Mouse (Mus musculus): Measurements from ENCODE around the gene Utp15. TPM values are rescaled to one million over a fixed set of nuclear protein-coding genes. Genes with fewer than 3 reads are reported as not detected.
A peak's percentile ranks its signal among the peaks of the same experiment; 100 is the strongest.

The Utp15 gene
- total and polyA plus RNA-seq, 3 experiments: 40.3 to 60.8 TPM; not detected in 1

DNA sequence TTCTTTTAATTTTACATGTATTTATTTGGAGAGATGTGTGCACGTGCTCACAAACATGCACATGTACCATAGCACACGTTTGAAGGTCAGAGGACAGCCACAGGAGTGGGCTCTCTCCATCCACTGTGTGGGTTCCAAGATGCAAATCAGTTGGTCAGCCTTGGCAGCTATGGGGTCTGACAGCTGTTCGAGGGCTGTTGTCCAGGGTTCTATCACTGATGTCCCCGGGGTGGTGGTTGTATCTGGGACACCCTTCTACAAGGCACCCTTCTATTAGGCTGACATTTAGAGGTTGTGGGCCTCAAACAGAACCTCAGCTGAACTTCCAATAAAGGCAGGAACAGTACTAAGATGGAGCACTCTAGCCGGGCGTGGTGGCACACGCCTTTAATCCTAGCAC, 13.4 kb upstream of the Utp15 start:
- H3K27ac ChIP-seq (ENCODE audit: control insufficient read depth, low read depth, low read length): peak overlapping the region; percentile 84
- H3K4me1 ChIP-seq (ENCODE audit: control insufficient read depth in 1 of 2, insufficient read depth in 2 of 2, low read length in 2 of 2): peaks cover 23 to 31% of the 10 kb centered on the region in 2 experiments
- H3K36me3 ChIP-seq (ENCODE audit: control insufficient read depth in 1 of 2, insufficient read depth in 2 of 2, low read length in 2 of 2): peaks cover 6 to 35% of the 10 kb centered on the region in 2 experiments
- no peak overlapping the region for H3K9ac ChIP-seq (ENCODE audit: control insufficient read depth, low read depth, low read length, poor library complexity, severe bottlenecking)
- H3K4me3 ChIP-seq (ENCODE audit: control insufficient read depth in 1 of 2, insufficient read depth in 1 of 2, low read depth in 2 of 2, low read length in 2 of 2): no peak overlapping the region
- H3K9me3 ChIP-seq (replicated peaks; ENCODE audit: insufficient read depth, low read length): no peaks in the 10 kb centered on the region
- H3K27me3 ChIP-seq (ENCODE audit: control insufficient read depth in 1 of 2, insufficient read depth in 2 of 2, low read length in 2 of 2): no peaks in the 10 kb centered on the region
- no peak for DNase-seq (ENCODE audit: low read depth, low spot score)
- H3K79me2 ChIP-seq (ENCODE audit: control insufficient read depth, insufficient read depth, low read length, poor library complexity): no peaks in the 10 kb centered on the region
- TF ChIP-seq ELF1 (IDR thresholded peaks at IDR 0.05; ENCODE audit: low read depth, low read length) (no peak), CHD1 (IDR thresholded peaks at IDR 0.05; ENCODE audit: low read depth, low read length) (no peak), TCF12 (IDR thresholded peaks at IDR 0.05; ENCODE audit: low read depth, low read length) (no peak), TAL1 (IDR thresholded peaks at IDR 0.05; ENCODE audit: low read length) (no peak), MYC (IDR thresholded peaks at IDR 0.05; ENCODE audit: low read depth, low read length) (no peak), E2F4 (IDR thresholded peaks at IDR 0.05; ENCODE audit: borderline replicate concordance, low read depth, low read length) (no peak), NRF1 (IDR thresholded peaks at IDR 0.05; ENCODE audit: insufficient read depth, low read depth, low read length, poor library complexity, severe bottlenecking) (no peak), USF2 (IDR thresholded peaks at IDR 0.05; ENCODE audit: borderline replicate concordance in 1 of 2, insufficient read depth in 1 of 2, low read depth in 1 of 2, low read length in 2 of 2) (no peak), JUND (IDR thresholded peaks at IDR 0.05; ENCODE audit: low read depth, low read length) (no peak), MAZ (IDR thresholded peaks at IDR 0.05; ENCODE audit: low read depth, low read length) (no peak), TBP (IDR thresholded peaks at IDR 0.05; ENCODE audit: low read depth, low read length) (no peak), SIN3A (IDR thresholded peaks at IDR 0.05; ENCODE audit: low read length) (no peak), ZMIZ1 (IDR thresholded peaks at IDR 0.05; ENCODE audit: low read depth, low read length) (no peak), HCFC1 (IDR thresholded peaks at IDR 0.05; ENCODE audit: low read depth, low read length) (no peak), CTCF (IDR thresholded peaks at IDR 0.05 in 2 of 3, conservative IDR thresholded peaks at IDR 0.05 in 1 of 3; ENCODE audit: control insufficient read depth in 1 of 3, insufficient read depth in 1 of 3, low read depth in 2 of 3, low read length in 3 of 3, poor library complexity in 1 of 3, severe bottlenecking in 1 of 3) (no peak), USF1 (IDR thresholded peaks at IDR 0.05; ENCODE audit: low read depth, low read length) (no peak), ZKSCAN1 (IDR thresholded peaks at IDR 0.05; ENCODE audit: low read depth, low read length) (no peak), NELFE (IDR thresholded peaks at IDR 0.05; ENCODE audit: low read depth, low read length) (no peak)

DNA sequence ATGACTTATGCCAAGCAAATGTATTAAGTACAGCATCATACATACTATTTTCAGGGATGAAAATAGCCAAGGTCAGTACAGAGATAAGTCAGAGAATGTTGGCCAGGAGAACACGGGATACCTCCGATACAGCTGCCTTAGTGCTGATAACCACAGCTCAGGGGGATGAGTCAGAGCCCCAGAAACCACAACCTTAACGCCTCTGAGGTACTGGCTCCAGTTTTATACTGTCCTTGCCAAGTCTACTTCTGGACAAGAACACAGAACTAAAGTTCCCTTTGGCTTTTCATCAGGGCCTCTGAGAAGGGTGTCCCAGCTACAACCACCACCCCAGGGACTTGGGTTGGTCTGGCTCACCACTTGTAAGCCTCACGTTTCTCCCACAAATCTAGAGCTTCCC, 12.8 kb upstream of the Utp15 start:
- peaks cover 23 to 31% of the 10 kb centered on the region in 2 experiments for H3K4me1 ChIP-seq (ENCODE audit: control insufficient read depth in 1 of 2, insufficient read depth in 2 of 2, low read length in 2 of 2)
- no peak overlapping the region for H3K9ac ChIP-seq (ENCODE audit: control insufficient read depth, low read depth, low read length, poor library complexity, severe bottlenecking)
- H3K4me3 ChIP-seq (ENCODE audit: control insufficient read depth in 1 of 2, insufficient read depth in 1 of 2, low read depth in 2 of 2, low read length in 2 of 2): no peak overlapping the region
- peak overlapping the region; percentile 91 for H3K27ac ChIP-seq (ENCODE audit: control insufficient read depth, low read depth, low read length)
- no peaks in the 10 kb centered on the region for H3K9me3 ChIP-seq (replicated peaks; ENCODE audit: insufficient read depth, low read length)
- no peaks in the 10 kb centered on the region for H3K27me3 ChIP-seq (ENCODE audit: control insufficient read depth in 1 of 2, insufficient read depth in 2 of 2, low read length in 2 of 2)
- DNase-seq (ENCODE audit: low read depth, low spot score): peak; percentile 94
- no peaks in the 10 kb centered on the region for H3K79me2 ChIP-seq (ENCODE audit: control insufficient read depth, insufficient read depth, low read length, poor library complexity)
- peaks cover 6 to 35% of the 10 kb centered on the region in 2 experiments for H3K36me3 ChIP-seq (ENCODE audit: control insufficient read depth in 1 of 2, insufficient read depth in 2 of 2, low read length in 2 of 2)
- peak; percentile 96 for TF ChIP-seq JUND (IDR thresholded peaks at IDR 0.05; ENCODE audit: low read depth, low read length)
- TF ChIP-seq TCF12 (IDR thresholded peaks at IDR 0.05; ENCODE audit: low read depth, low read length): peak; percentile 94
- TF ChIP-seq ELF1 (IDR thresholded peaks at IDR 0.05; ENCODE audit: low read depth, low read length): no peak
- TF ChIP-seq MAZ (IDR thresholded peaks at IDR 0.05; ENCODE audit: low read depth, low read length): no peak
- no peak for TF ChIP-seq USF2 (IDR thresholded peaks at IDR 0.05; ENCODE audit: borderline replicate concordance in 1 of 2, insufficient read depth in 1 of 2, low read depth in 1 of 2, low read length in 2 of 2)
- TF ChIP-seq CTCF (IDR thresholded peaks at IDR 0.05 in 2 of 3, conservative IDR thresholded peaks at IDR 0.05 in 1 of 3; ENCODE audit: control insufficient read depth in 1 of 3, insufficient read depth in 1 of 3, low read depth in 2 of 3, low read length in 3 of 3, poor library complexity in 1 of 3, severe bottlenecking in 1 of 3): no peak
- TF ChIP-seq MYC (IDR thresholded peaks at IDR 0.05; ENCODE audit: low read depth, low read length): 0 out of 2 replicates have a peak, but pooled peaks have one; percentile 27
- TF ChIP-seq MXI1 (IDR thresholded peaks at IDR 0.05; ENCODE audit: low read depth, low read length): no peak
- peak; percentile 95 for TF ChIP-seq RCOR1 (IDR thresholded peaks at IDR 0.05; ENCODE audit: low read depth, low read length)
- TF ChIP-seq CHD2 (IDR thresholded peaks at IDR 0.05; ENCODE audit: low read length): peak; percentile 19; the same call in 1 of the 2 replicates
- TF ChIP-seq ZMIZ1 (IDR thresholded peaks at IDR 0.05; ENCODE audit: low read depth, low read length): no peak
- no peak for TF ChIP-seq E2F4 (IDR thresholded peaks at IDR 0.05; ENCODE audit: borderline replicate concordance, low read depth, low read length)
- no peak; the same call in none of the 2 replicates for TF ChIP-seq TBP (IDR thresholded peaks at IDR 0.05; ENCODE audit: low read depth, low read length)
- TF ChIP-seq POLR2AphosphoS2 (IDR thresholded peaks at IDR 0.05; ENCODE audit: low read length): peak; percentile 31; the same call in 1 of the 2 replicates
- peak; percentile 59; the same call in 1 of the 2 replicates for TF ChIP-seq MAFK (IDR thresholded peaks at IDR 0.05; ENCODE audit: borderline replicate concordance, low read depth, low read length)
- TF ChIP-seq MAX (IDR thresholded peaks at IDR 0.05; ENCODE audit: low read length): no peak
- no peak for TF ChIP-seq HCFC1 (IDR thresholded peaks at IDR 0.05; ENCODE audit: low read depth, low read length)
- no peak for TF ChIP-seq GABPA (IDR thresholded peaks at IDR 0.05; ENCODE audit: low read depth, low read length)
- TF ChIP-seq KAT2A (conservative IDR thresholded peaks at IDR 0.05; ENCODE audit: low read depth, low read length): no peak
- no peak for TF ChIP-seq POLR2AphosphoS5 (IDR thresholded peaks at IDR 0.05; ENCODE audit: borderline replicate concordance, low read depth, low read length)
- peak; percentile 83 for TF ChIP-seq SIN3A (IDR thresholded peaks at IDR 0.05; ENCODE audit: low read length)
- peak; percentile 89 for TF ChIP-seq MYB (IDR thresholded peaks at IDR 0.05; ENCODE audit: low read depth, low read length)
- TF ChIP-seq TAL1 (IDR thresholded peaks at IDR 0.05; ENCODE audit: low read length): peak; percentile 99

All from MEL (cell line).